Mouse (Mus musculus): ENCODE measurements around the gene Tekt3.

Gene Tekt3

GRCm38 (mm10) chr11:63061446-63061845 lies at the start of gene Tekt3:
TSS of gene Tekt3 (plus strand) at chr11:63061654.
- DNase-seq (ENCODE audit: low read depth, low spot score): no peak

- no peak for DNase-seq (ENCODE audit: low read depth, low spot score)
Measured at GRCm38 (mm10) chr11:63017327-63018082, 43.9 kb upstream of the Tekt3 start.

GRCm38 (mm10) chr11:63018083-63018622 lies 43.3 kb upstream of the Tekt3 start:
- no peak for DNase-seq (ENCODE audit: low read depth, low spot score)

GRCm38 (mm10) chr11:63020633-63021032 lies 40.8 kb upstream of the Tekt3 start:
- no peak for DNase-seq (ENCODE audit: low read depth, low spot score)

- no peak for DNase-seq (ENCODE audit: low read depth, low spot score)
Measured at GRCm38 (mm10) chr11:63021141-63021806, 40.2 kb upstream of the Tekt3 start.

GRCm38 (mm10) chr11:63023461-63023860 lies 38.0 kb upstream of the Tekt3 start:
- DNase-seq (ENCODE audit: low read depth, low spot score): no peak

GRCm38 (mm10) chr11:63024136-63024535 lies 37.3 kb upstream of the Tekt3 start:
- no peak for DNase-seq (ENCODE audit: low read depth, low spot score)

GRCm38 (mm10) chr11:63025476-63025875 lies 36.0 kb upstream of the Tekt3 start:
- no peak for DNase-seq (ENCODE audit: low read depth, low spot score)

- DNase-seq (ENCODE audit: low read depth, low spot score): no peak
Measured at GRCm38 (mm10) chr11:63026651-63027141, 34.8 kb upstream of the Tekt3 start.

- no peak for DNase-seq (ENCODE audit: low read depth, low spot score)
Measured at GRCm38 (mm10) chr11:63028131-63028530, 33.3 kb upstream of the Tekt3 start.

- no peak for DNase-seq (ENCODE audit: low read depth, low spot score)
Measured at GRCm38 (mm10) chr11:63029148-63029714, 32.2 kb upstream of the Tekt3 start.

- no peak for DNase-seq (ENCODE audit: low read depth, low spot score)
Measured at GRCm38 (mm10) chr11:63029721-63030120, 31.7 kb upstream of the Tekt3 start.

- no peak for DNase-seq (ENCODE audit: low read depth, low spot score)
Measured at GRCm38 (mm10) chr11:63035420-63036211, 25.8 kb upstream of the Tekt3 start.

GRCm38 (mm10) chr11:63040002-63040661 lies 21.3 kb upstream of the Tekt3 start:
- DNase-seq (ENCODE audit: low read depth, low spot score): no peak

GRCm38 (mm10) chr11:63045771-63046170 lies 15.7 kb upstream of the Tekt3 start:
- no peak for DNase-seq (ENCODE audit: low read depth, low spot score)

GRCm38 (mm10) chr11:63046380-63046779 lies 15.1 kb upstream of the Tekt3 start:
- DNase-seq (ENCODE audit: low read depth, low spot score): no peak

- DNase-seq (ENCODE audit: low read depth, low spot score): no peak
Measured at GRCm38 (mm10) chr11:63050362-63050932, 11.0 kb upstream of the Tekt3 start.

- no peak for DNase-seq (ENCODE audit: low read depth, low spot score)
Measured at GRCm38 (mm10) chr11:63051041-63051440, 10.4 kb upstream of the Tekt3 start.

- no peak for DNase-seq (ENCODE audit: low read depth, low spot score)
Measured at GRCm38 (mm10) chr11:63051996-63052395, 9.5 kb upstream of the Tekt3 start.

- DNase-seq (ENCODE audit: low read depth, low spot score): no peak
Measured at GRCm38 (mm10) chr11:63055596-63055995, 5.9 kb upstream of the Tekt3 start.
